Mouse (Mus musculus): ENCODE measurements at regions not wholly inside any gene's neighbourhood (a gene's known extent, or its start where the extent isn't known, plus 50 kb on each side); places are given as distances from the start of the nearest gene placed in this dataset.

DNA sequence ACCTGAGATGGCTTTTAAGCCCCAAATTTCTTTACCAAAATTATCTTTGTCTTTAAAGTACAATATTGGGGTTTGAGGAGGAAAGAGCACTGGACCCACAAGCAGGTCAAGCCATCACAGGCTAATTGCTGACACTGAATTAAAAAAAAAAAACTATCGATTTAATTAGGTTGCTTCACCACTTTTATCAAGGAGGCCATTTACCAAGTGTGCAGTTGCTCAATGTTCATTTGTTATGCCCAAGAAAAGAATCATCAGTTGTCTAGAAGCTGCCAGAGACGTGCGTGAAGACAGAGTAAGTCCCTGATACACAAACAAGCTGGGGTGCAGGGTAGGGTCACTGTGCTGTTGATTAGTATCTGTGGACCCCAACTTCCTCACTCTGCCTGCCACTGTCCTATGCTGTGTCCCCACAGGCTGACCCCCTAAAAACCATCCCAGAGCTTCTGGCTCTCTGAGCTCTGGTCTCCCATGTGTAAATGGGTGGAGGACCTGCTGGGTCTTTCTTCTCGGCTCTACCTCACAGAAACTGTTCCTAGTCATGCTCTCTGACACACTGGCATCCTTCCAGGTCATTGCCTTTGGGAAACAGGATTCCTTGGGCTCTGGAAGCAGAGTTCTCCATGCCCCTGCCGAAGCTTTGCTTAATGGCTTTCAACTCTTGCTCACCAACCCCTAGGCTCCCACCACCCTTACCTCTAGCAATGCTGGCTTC, 116.8 kb downstream of the Dyrk2 start:
- ATAC-seq = no peak
- no peak overlapping the region for H3K9ac ChIP-seq (replicated peaks)
- WGBS (ENCODE audit: insufficient replicate concordance) = 72% methylated on average over 5 of the region's 5 CpGs
- H3K4me1 ChIP-seq (ENCODE audit: insufficient read depth) = peaks cover 10% of the 10 kb centered on the region; the same call in 1 of the 2 replicates
- TF ChIP-seq CTCF (IDR thresholded peaks at IDR 0.05; ENCODE audit: low read depth) (no peak), EP300 (IDR thresholded peaks at IDR 0.05; ENCODE audit: low read depth) (no peak)
- H3K27ac ChIP-seq (ENCODE audit: low read depth) = peak overlapping the region; percentile 79
- no peak overlapping the region for H3K4me2 ChIP-seq (ENCODE audit: low read depth, low read length)
- H3K9me3 ChIP-seq (ENCODE audit: low read length) = no peaks in the 10 kb centered on the region
- DNase-seq = no peak
- no peaks in the 10 kb centered on the region for H3K36me3 ChIP-seq (replicated peaks; ENCODE audit: insufficient read depth, low read length)
- no peak overlapping the region for H3K4me3 ChIP-seq (ENCODE audit: low read depth, low read length)
- H3K27me3 ChIP-seq (ENCODE audit: insufficient read depth, low read length) = no peaks in the 10 kb centered on the region

DNA sequence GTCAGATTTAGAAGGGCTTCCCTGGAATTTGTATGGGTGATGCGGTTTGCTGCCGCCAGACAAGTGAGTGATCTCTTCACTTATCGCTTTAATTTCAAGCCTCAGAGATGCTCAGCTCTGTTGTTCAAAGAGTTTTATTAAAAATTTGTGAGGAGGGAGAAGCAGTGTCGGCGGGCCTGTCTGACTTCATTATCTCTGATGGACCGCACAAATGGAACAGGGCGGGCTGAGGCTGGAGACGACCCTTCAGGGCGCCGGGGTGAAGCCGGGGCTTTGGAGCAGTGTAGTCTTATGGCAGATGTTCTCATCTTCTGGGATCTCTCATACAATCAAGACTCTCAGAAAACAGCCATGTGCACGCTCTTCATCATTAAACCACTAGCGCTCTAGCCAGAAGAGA, 115.2 kb downstream of the Dyrk2 start:
- DNase-seq (no peak), ATAC-seq (no peak)
- peaks cover 10% of the 10 kb centered on the region; the same call in 1 of the 2 replicates for H3K4me1 ChIP-seq (ENCODE audit: insufficient read depth)
- TF ChIP-seq CTCF (IDR thresholded peaks at IDR 0.05; ENCODE audit: low read depth) = no peak
- TF ChIP-seq EP300 (IDR thresholded peaks at IDR 0.05; ENCODE audit: low read depth) = no peak
- H3K36me3 ChIP-seq (replicated peaks; ENCODE audit: insufficient read depth, low read length) = no peaks in the 10 kb centered on the region
- 89% methylated on average over 13 of the region's 13 CpGs for WGBS (ENCODE audit: insufficient replicate concordance)
- no peak overlapping the region for H3K4me3 ChIP-seq (ENCODE audit: low read depth, low read length)
- H3K27me3 ChIP-seq (ENCODE audit: insufficient read depth, low read length) = no peaks in the 10 kb centered on the region
- H3K9ac ChIP-seq (replicated peaks) = no peak overlapping the region
- H3K9me3 ChIP-seq (ENCODE audit: low read length) = no peaks in the 10 kb centered on the region
- H3K27ac ChIP-seq (ENCODE audit: low read depth) = no peak overlapping the region
- no peak overlapping the region for H3K4me2 ChIP-seq (ENCODE audit: low read depth, low read length)

DNA sequence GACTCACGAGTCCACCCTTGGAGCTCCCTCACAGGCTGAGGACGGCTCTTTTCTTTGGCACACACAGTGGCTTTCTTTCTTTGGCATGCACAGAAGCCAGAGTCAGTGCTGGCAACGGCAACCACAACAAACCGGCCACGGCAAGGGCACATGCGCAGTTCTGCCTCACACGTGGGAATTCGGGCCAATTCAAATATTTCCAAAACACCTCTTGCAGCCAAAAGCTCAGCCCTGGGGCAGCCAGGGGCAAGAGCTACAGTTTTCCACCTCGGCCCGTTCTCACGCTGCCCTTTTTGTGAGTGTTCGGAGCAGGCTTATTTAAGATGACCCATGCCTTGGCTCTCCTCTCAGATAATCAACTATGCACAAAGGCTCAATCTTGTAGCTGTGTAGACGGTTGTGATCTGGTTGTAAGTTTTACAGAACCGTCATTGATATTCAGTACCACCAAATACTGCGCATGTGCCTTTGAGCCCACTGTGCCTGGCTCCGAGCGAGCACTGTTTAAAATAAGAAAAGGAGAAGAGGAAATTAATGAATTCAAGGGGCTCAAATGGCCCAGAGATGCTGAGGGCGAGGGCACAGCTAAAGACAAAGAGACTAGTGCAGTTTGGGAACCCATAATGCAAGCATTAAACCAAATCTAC, 111.1 kb downstream of the Dyrk2 start:
- DNase-seq = peak; percentile 43
- no peak overlapping the region for H3K27ac ChIP-seq (ENCODE audit: low read depth)
- H3K9ac ChIP-seq (replicated peaks) = no peak overlapping the region
- WGBS (ENCODE audit: insufficient replicate concordance) = 79% methylated on average over 18 of the region's 18 CpGs
- no peaks in the 10 kb centered on the region for H3K27me3 ChIP-seq (ENCODE audit: insufficient read depth, low read length)
- no peak overlapping the region for H3K4me3 ChIP-seq (ENCODE audit: low read depth, low read length)
- no peak for TF ChIP-seq EP300 (IDR thresholded peaks at IDR 0.05; ENCODE audit: low read depth)
- no peak for TF ChIP-seq CTCF (IDR thresholded peaks at IDR 0.05; ENCODE audit: low read depth)
- H3K36me3 ChIP-seq (replicated peaks; ENCODE audit: insufficient read depth, low read length) = no peaks in the 10 kb centered on the region
- H3K4me1 ChIP-seq (ENCODE audit: insufficient read depth) = peaks cover 4% of the 10 kb centered on the region; the same call in 1 of the 2 replicates
- ATAC-seq = peak; percentile 69
- H3K4me2 ChIP-seq (ENCODE audit: low read depth, low read length) = no peak overlapping the region
- H3K9me3 ChIP-seq (ENCODE audit: low read length) = no peaks in the 10 kb centered on the region

DNA sequence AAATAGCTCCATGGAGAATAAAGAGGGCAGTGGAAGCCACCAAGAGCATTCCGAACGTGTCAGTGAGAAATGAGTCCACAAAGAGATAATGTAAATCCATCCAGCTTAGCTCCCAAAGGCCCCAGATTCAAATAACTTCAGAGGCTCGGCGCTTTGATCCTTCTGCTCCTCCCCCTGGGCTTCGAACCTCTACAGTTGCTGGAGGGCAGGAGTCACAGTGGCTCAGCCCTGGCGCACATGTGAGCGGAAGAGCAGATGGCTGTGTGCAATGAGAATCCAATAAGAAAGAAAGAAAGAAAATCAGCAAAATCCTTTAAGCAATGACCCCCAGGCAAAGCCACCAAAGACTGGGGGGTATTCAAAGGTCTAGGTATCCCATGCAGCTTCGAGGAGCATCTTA, 109.6 kb downstream of the Dyrk2 start:
- no peak for ATAC-seq
- no peak overlapping the region for H3K4me2 ChIP-seq (ENCODE audit: low read depth, low read length)
- WGBS (ENCODE audit: insufficient replicate concordance) = 77% methylated on average over 8 of the region's 8 CpGs
- H3K9me3 ChIP-seq (ENCODE audit: low read length) = no peaks in the 10 kb centered on the region
- no peak for DNase-seq
- H3K9ac ChIP-seq (replicated peaks) = no peak overlapping the region
- no peaks in the 10 kb centered on the region for H3K36me3 ChIP-seq (replicated peaks; ENCODE audit: insufficient read depth, low read length)
- H3K27me3 ChIP-seq (ENCODE audit: insufficient read depth, low read length) = no peaks in the 10 kb centered on the region
- H3K4me3 ChIP-seq (ENCODE audit: low read depth, low read length) = no peak overlapping the region
- TF ChIP-seq EP300 (IDR thresholded peaks at IDR 0.05; ENCODE audit: low read depth) (no peak), CTCF (IDR thresholded peaks at IDR 0.05; ENCODE audit: low read depth) (no peak)
- H3K27ac ChIP-seq (ENCODE audit: low read depth) = no peak overlapping the region
- peaks cover 4% of the 10 kb centered on the region for H3K4me1 ChIP-seq (ENCODE audit: insufficient read depth)

DNA sequence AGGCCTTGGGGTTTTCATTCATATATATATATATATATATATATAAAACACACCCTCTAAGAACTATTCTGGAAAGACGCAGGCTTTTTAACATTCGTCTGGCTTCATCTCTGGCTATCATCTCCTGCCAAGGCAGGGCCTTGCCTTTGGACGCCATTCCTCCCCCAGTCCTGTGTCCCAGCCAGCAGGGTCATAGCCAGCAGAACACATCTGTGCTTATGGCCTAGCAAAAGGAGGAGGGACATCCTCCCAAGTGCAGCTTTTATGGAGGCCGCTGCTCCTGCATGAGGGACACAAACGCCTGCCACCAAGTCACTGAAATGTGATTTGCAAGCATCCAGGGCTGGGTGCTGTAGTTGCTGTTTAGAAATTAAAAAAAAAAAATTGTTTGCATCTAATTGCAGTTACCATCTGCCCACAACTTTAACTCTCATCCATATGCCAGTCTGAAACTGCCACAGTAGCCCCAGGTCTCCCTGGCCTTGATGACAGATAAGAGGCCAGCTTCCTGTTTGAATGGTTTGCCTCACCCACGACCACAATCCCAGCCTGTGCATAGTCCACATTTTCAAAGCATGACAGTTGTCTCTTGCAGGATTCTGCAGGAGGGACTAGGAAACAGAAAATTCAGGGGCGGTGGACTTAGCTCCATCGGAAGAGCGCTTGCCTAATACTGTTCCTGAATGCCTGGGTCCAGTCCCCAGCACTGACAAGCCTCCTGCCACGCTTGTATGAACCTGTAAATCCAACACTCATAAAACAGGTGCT, 108.7 kb downstream of the Dyrk2 start:
- DNase-seq = no peak
- Histone ChIP-seq H3K9ac (replicated peaks) (no peak overlapping the region), H3K36me3 (replicated peaks; ENCODE audit: insufficient read depth, low read length) (no peaks in the 10 kb centered on the region), H3K27ac (ENCODE audit: low read depth) (no peak overlapping the region), H3K4me3 (ENCODE audit: low read depth, low read length) (no peak overlapping the region), H3K9me3 (ENCODE audit: low read length) (no peaks in the 10 kb centered on the region), H3K4me1 (ENCODE audit: insufficient read depth) (peaks cover 7% of the 10 kb centered on the region), H3K4me2 (ENCODE audit: low read depth, low read length) (no peak overlapping the region), H3K27me3 (ENCODE audit: insufficient read depth, low read length) (no peaks in the 10 kb centered on the region)
- TF ChIP-seq CTCF (IDR thresholded peaks at IDR 0.05; ENCODE audit: low read depth) = no peak
- TF ChIP-seq EP300 (IDR thresholded peaks at IDR 0.05; ENCODE audit: low read depth) = no peak
- WGBS (ENCODE audit: insufficient replicate concordance) = 30% methylated on average over 10 of the region's 10 CpGs
- peak; percentile 7; the same call in 1 of the 2 replicates for ATAC-seq

DNA sequence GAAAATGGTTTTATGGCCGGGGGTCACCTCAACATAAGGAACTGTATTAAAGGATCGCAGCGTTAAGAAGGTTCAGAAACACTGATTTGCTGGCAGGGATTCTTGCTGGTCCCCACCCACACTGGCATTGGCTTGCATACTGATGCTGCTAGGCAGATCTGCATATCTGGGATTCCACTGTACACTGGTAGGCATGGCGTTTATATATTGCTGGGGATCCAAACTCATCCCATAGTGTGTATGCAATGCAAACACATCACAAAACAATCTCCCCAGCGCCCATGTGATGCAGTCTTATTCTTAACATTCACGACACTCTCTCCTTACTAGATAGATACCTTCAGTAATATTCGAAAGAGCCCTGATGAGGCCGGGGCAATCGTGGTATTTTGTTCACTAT, 105.0 kb downstream of the Dyrk2 start:
- no peak overlapping the region for H3K4me2 ChIP-seq (ENCODE audit: low read depth, low read length)
- no peaks in the 10 kb centered on the region for H3K9me3 ChIP-seq (ENCODE audit: low read length)
- no peak for TF ChIP-seq CTCF (IDR thresholded peaks at IDR 0.05; ENCODE audit: low read depth)
- TF ChIP-seq EP300 (IDR thresholded peaks at IDR 0.05; ENCODE audit: low read depth) = no peak
- no peak overlapping the region for H3K4me3 ChIP-seq (ENCODE audit: low read depth, low read length)
- peak overlapping the region; percentile 90 for H3K27ac ChIP-seq (ENCODE audit: low read depth)
- DNase-seq (no peak), ATAC-seq (no peak)
- H3K9ac ChIP-seq (replicated peaks) = no peak overlapping the region
- 75% methylated on average over 9 of the region's 9 CpGs for WGBS (ENCODE audit: insufficient replicate concordance)
- no peaks in the 10 kb centered on the region for H3K36me3 ChIP-seq (replicated peaks; ENCODE audit: insufficient read depth, low read length)
- no peaks in the 10 kb centered on the region for H3K27me3 ChIP-seq (ENCODE audit: insufficient read depth, low read length)
- peaks cover 14% of the 10 kb centered on the region for H3K4me1 ChIP-seq (ENCODE audit: insufficient read depth)
